28 mouse cellular contexts compared by ENCODE assay signal in the genomic region with DNA sequence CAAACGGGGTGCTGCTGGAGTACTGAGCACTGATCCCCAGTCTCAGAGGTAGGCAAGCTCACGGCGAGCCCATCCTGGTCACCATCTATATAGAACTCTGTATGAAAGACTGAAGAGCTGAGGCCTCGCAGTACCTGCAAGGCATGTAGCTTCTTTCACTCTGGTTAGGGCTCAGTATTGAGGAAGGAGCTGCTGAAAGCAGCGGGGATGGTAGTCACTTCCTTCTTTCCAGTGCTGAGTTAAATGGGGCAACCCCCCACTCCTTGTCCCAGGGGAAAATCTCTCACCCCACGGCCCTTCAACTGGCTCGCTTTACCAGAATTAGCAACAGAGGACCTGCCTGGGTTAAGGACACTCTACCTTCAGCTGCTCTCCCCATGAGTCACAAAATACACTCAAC.
DNase-seq lines count a peak whose midpoint lies in the region; ATAC-seq lines count a peak whose summit lies in the region.
"Had no signal": no experiment of that assay in that cellular context is flagged by ENCODE, and none has a peak within 500 bp of the region (broad histone marks: within the 10 kb centered on the region; RNA-seq: fewer than 3 reads in every experiment).

No protein-coding gene starts in this region.

- WGBS in heart, embryonic 15.5 days, result 73% methylated on average over 7 of the region's 7 CpGs

- peaks cover 15% of the 10 kb centered on the region; the same call in 1 of the 2 replicates for H3K36me3 ChIP-seq in heart, embryonic 15.5 days
- H3K36me3 ChIP-seq: embryonic facial prominence, embryonic 12.5 days; liver, embryonic 12.5 days; neural tube, embryonic 13.5 days had no signal

- H3K27me3 ChIP-seq in heart, embryonic 15.5 days, result no peaks in the 10 kb centered on the region
- H3K27me3 ChIP-seq: embryonic facial prominence, embryonic 12.5 days; liver, embryonic 12.5 days; midbrain, embryonic 12.5 days; neural tube, embryonic 13.5 days had no signal

- no peak overlapping the region for H3K4me3 ChIP-seq in heart, embryonic 15.5 days
- H3K4me3 ChIP-seq: embryonic facial prominence, embryonic 12.5 days; liver, embryonic 12.5 days; megakaryocyte, embryonic 14.5 days; midbrain, embryonic 12.5 days; myocyte; neural tube, embryonic 13.5 days had no signal

- peak overlapping the region; percentile 66 for H3K27ac ChIP-seq in heart, embryonic 15.5 days
- H3K27ac ChIP-seq: embryonic facial prominence, embryonic 12.5 days; hindbrain, postnatal 0 days; kidney, postnatal 0 days; liver, embryonic 12.5 days; midbrain, embryonic 12.5 days; neural tube, embryonic 13.5 days had no signal

- no peak overlapping the region for H3K4me2 ChIP-seq in heart, embryonic 15.5 days
- H3K4me2 ChIP-seq: embryonic facial prominence, embryonic 12.5 days; liver, embryonic 12.5 days; midbrain, embryonic 12.5 days; neural tube, embryonic 13.5 days had no signal

- intact Hi-C loops in heart, postnatal 25 days (cut with DNase I), result no loop called here

- DNase-seq in adrenal gland, postnatal 36 days, result peak; percentile 13 to 17
- DNase-seq in adrenal gland, postnatal 14 days, result no peak
- DNase-seq in heart, postnatal 25 days (ENCODE audit: low spot score), result no peak
- DNase-seq in A20 (ENCODE audit: low read depth, low spot score), result peak; percentile 23
- DNase-seq in left cerebral cortex, adult 18-20 months (ENCODE audit: low spot score in 2 of 2), result no peak
- DNase-seq: cerebellum, adult 8-10 months; cerebellum, postnatal 25 days; gastrocnemius, postnatal 25 days; heart, adult 18-20 months; kidney, adult 8-10 months; kidney, postnatal 4 days; left cerebral cortex, postnatal 4 days; liver, postnatal 0 days; lung, postnatal 10 days; right cerebral cortex, postnatal 4 days; thymus, postnatal 4 days had no signal

- H3K9me3 ChIP-seq in heart, embryonic 15.5 days (replicated peaks), result no peaks in the 10 kb centered on the region
- H3K9me3 ChIP-seq: embryonic facial prominence, embryonic 12.5 days; liver, embryonic 12.5 days; megakaryocyte, embryonic 14.5 days; midbrain, embryonic 12.5 days; neural tube, embryonic 13.5 days had no signal

- ATAC-seq in heart, embryonic 15.5 days (replicated peaks; ENCODE audit: insufficient number of reproducible peaks, insufficient read depth, low FRiP score, low read depth), result no peak
- peak; percentile 76 for ATAC-seq in megakaryocyte, adult 5-6 weeks (ENCODE audit: poor library complexity, severe bottlenecking)
- ATAC-seq: forebrain, embryonic 14.5 days; hindbrain, postnatal 0 days; intestine, embryonic 16.5 days; liver, embryonic 12.5 days; liver, postnatal 0 days had no signal

- no peak overlapping the region for H3K9ac ChIP-seq in heart, embryonic 15.5 days
- H3K9ac ChIP-seq: embryonic facial prominence, embryonic 12.5 days; liver, embryonic 12.5 days; liver, postnatal 0 days; midbrain, embryonic 12.5 days; neural tube, embryonic 13.5 days had no signal

- peaks cover 10% of the 10 kb centered on the region for H3K4me1 ChIP-seq in heart, embryonic 15.5 days (replicated peaks)
- H3K4me1 ChIP-seq: liver, embryonic 12.5 days; megakaryocyte, embryonic 14.5 days had no signal

Comparison
In these comparisons a context has a peak if more than half of its experiments do, and no peak if none do; other contexts are left out.
1. DNase-seq: peak in adrenal gland, postnatal 36 days (2 of 2) and A20 (single experiment); none in adrenal gland, postnatal 14 days (single experiment), heart, postnatal 25 days (single experiment) and left cerebral cortex, adult 18-20 months (0 of 2).